Mouse (Mus musculus) spleen, postnatal 36 days (tissue): ENCODE data around the gene Ubxn1.

Experiments
- DNase-seq, 2 experiments: peaks; one replicate each; pipeline ENCODE4 v3.0.0; 2022; ENCODE audit warnings: low spot score in 2 of 2, mixed read lengths in 1 of 2

The Ubxn1 gene

GRCm38 (mm10) chr19:8898576-8898975, 27.3 kb downstream of the Ubxn1 start:
- no peak for DNase-seq

- no peak for DNase-seq
Measured at GRCm38 (mm10) chr19:8899079-8899478, 27.8 kb downstream of the Ubxn1 start.

GRCm38 (mm10) chr19:8903412-8903811, 32.1 kb downstream of the Ubxn1 start:
- DNase-seq: no peak

GRCm38 (mm10) chr19:8908531-8908930, 37.2 kb downstream of the Ubxn1 start:
- DNase-seq: no peak

GRCm38 (mm10) chr19:8911810-8912209, 40.5 kb downstream of the Ubxn1 start:
- no peak for DNase-seq

GRCm38 (mm10) chr19:8914212-8914611, 42.9 kb downstream of the Ubxn1 start:
- DNase-seq: no peak

- no peak for DNase-seq
Measured at GRCm38 (mm10) chr19:8919000-8919399, 47.7 kb downstream of the Ubxn1 start.

GRCm38 (mm10) chr19:8919684-8920072, 48.4 kb downstream of the Ubxn1 start:
- DNase-seq: no peak

- DNase-seq: peak; percentile 87 to 90
Measured at GRCm38 (mm10) chr19:8920073-8920736, 48.9 kb downstream of the Ubxn1 start, which contains the start of gene B3gat3. B3gat3 (plus strand) TSS chr19:8920374.

GRCm38 (mm10) chr19:8920836-8921291, 49.6 kb downstream of the Ubxn1 start:
- DNase-seq: no peak

- no peak for DNase-seq
Measured at GRCm38 (mm10) chr19:8921741-8922140, 50.4 kb downstream of the Ubxn1 start.
